Mouse (Mus musculus): Measurements from ENCODE around the gene Shf. TPM values are rescaled to one million over a fixed set of nuclear protein-coding genes. Genes with fewer than 3 reads are reported as not detected.

Gene Shf
- polyA plus RNA-seq, 1 experiment from 2014 or later = 3.5 TPM

DNA sequence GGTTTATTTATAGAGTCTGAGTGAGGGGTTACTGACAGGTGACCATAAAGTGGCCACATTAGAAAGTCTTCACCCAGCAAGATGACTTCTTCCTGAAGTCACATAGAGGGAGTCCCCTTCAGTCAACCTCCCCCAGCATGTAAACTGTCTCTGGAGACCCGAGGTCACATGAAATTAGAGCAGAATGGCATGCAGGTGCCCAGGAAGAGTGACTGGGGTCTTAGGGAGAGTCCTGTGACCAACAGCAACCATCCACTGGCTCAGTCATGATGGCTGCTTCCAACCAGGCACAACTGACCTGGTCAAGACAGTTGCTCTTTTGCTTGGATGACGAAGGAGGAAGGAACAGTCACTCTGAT is 10.3 kb upstream of the Shf start:
- no peak overlapping the region for H3K27ac ChIP-seq (ENCODE audit: low read depth, low read length)
- no peak overlapping the region for H3K4me2 ChIP-seq (replicated peaks; ENCODE audit: low read depth, low read length)
- WGBS = 49% methylated on average over 2 of the region's 2 CpGs
- H3K4me1 ChIP-seq (ENCODE audit: control insufficient read depth, insufficient read depth, low read length) = no peaks in the 10 kb centered on the region
- no peak overlapping the region for H3K4me3 ChIP-seq (ENCODE audit: low read length)
- no peak overlapping the region for H3K9ac ChIP-seq (ENCODE audit: low read depth, low read length)
- no peaks in the 10 kb centered on the region for H3K27me3 ChIP-seq (ENCODE audit: control insufficient read depth, insufficient read depth, low read length)
- no peaks in the 10 kb centered on the region for H3K36me3 ChIP-seq (ENCODE audit: control insufficient read depth, insufficient read depth, low read length)
- ATAC-seq (ENCODE audit: low FRiP score, low TSS enrichment) = no peak
- no peaks in the 10 kb centered on the region for H3K9me3 ChIP-seq (ENCODE audit: control insufficient read depth, low read length)

DNA sequence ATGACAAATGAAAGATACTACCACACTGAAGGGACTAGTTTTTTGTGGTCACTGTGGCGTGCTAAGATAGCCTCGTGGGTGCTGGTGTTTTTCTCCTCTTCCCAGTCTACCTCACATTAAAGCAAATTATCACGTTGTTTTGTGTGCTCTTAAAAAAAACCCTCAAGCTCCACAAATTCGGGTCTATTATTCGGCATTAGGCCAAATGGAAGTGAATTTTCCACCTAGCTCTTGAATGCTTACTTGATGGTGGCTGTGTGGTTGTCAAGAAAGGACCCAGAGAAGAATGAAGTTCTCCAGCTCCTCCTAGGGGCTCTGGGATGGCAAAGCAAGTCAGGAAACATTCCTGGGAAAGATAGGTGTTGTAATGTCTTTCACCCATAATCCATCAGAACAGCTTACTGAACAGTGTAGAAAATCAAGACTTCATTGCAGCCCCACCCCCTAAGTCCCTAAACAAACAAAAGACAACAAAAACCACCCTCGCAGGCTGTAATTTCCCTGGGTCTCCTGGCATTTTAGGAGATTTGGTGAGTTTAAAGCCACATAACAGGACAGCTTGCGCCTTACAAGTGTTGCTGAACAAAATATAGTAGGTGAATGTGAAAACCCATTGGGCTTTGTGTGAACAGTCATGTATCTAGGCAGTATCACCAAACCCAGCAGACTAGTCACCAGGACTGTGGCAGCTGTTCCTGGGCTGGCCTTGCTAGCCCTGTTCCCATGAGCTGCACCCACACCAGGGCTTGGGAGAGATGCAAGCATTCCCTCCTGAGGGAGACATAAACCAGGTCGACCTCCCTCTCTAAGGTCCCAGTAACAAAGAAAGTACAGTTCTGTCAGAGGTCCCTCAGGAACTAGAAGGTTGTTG is 9.7 kb upstream of the Shf start:
- 19% methylated on average over 8 of the region's 8 CpGs for WGBS
- Histone ChIP-seq H3K9ac (ENCODE audit: low read depth, low read length) (0 out of 2 replicates have a peak overlapping the region, but pooled peaks have one; percentile 67), H3K4me2 (replicated peaks; ENCODE audit: low read depth, low read length) (peak overlapping the region; percentile 55), H3K27me3 (ENCODE audit: control insufficient read depth, insufficient read depth, low read length) (no peaks in the 10 kb centered on the region), H3K36me3 (ENCODE audit: control insufficient read depth, insufficient read depth, low read length) (no peaks in the 10 kb centered on the region), H3K9me3 (ENCODE audit: control insufficient read depth, low read length) (no peaks in the 10 kb centered on the region), H3K27ac (ENCODE audit: low read depth, low read length) (no peak overlapping the region; the same call in 1 of the 2 replicates), H3K4me1 (ENCODE audit: control insufficient read depth, insufficient read depth, low read length) (no peaks in the 10 kb centered on the region), H3K4me3 (ENCODE audit: low read length) (peak overlapping the region; percentile 64)
- no peak for ATAC-seq (ENCODE audit: low FRiP score, low TSS enrichment)

DNA sequence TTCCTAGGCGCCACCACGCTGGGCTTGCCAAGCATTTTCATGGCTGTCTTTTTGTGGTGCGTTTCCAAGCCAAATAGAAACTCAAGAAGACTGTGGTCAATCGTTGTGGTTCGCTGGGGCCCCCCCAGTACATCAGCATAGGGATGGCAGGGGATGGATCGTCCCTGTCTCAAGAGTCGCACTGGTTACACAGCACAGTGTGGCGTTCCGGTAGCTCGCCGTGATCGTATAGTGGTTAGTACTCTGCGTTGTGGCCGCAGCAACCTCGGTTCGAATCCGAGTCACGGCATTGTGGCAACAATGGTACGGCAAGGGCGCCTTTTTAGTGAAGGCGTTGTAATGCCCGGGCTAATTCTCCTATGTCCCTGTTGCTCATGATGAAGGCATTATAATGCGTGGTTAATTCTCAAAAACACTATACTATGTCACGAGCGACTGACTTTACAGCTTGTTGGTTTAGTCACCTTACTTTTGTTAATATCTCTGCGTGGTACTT is 8.8 kb upstream of the Shf start:
- H3K9ac ChIP-seq (ENCODE audit: low read depth, low read length) = peak overlapping the region; percentile 67
- H3K36me3 ChIP-seq (ENCODE audit: control insufficient read depth, insufficient read depth, low read length) = no peaks in the 10 kb centered on the region
- peak overlapping the region; percentile 55 for H3K4me2 ChIP-seq (replicated peaks; ENCODE audit: low read depth, low read length)
- H3K27me3 ChIP-seq (ENCODE audit: control insufficient read depth, insufficient read depth, low read length) = no peaks in the 10 kb centered on the region
- under 1% methylated on average over 26 of the region's 26 CpGs for WGBS
- no peaks in the 10 kb centered on the region for H3K9me3 ChIP-seq (ENCODE audit: control insufficient read depth, low read length)
- peak overlapping the region; percentile 64 for H3K4me3 ChIP-seq (ENCODE audit: low read length)
- peak; percentile 84 for ATAC-seq (ENCODE audit: low FRiP score, low TSS enrichment)
- peak overlapping the region; percentile 89 for H3K27ac ChIP-seq (ENCODE audit: low read depth, low read length)
- no peaks in the 10 kb centered on the region for H3K4me1 ChIP-seq (ENCODE audit: control insufficient read depth, insufficient read depth, low read length)

DNA sequence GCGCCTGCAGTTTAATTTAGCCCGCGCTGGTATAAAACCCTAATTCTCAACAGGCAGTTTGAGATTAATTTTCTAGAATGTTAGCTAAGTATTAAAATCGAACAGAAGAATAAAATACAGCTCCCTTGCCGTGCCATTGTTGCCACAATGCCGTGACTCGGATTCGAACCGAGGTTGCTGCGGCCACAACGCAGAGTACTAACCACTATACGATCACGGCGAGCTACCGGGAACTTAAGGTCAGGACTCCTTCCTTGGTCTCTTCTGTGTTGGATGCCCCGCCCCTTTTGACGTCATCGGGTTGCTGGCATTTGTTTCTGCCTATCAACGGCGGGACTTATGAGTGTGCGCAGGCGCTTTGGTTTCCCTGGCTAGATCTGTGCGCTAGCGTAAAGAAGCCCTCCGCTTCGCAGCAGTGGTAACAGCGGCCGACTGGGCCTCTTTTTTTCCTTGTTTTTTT is 8.3 kb upstream of the Shf start:
- peak overlapping the region; percentile 64 for H3K4me3 ChIP-seq (ENCODE audit: low read length)
- peak; percentile 88 for ATAC-seq (ENCODE audit: low FRiP score, low TSS enrichment)
- whole genome bisulfite sequencing = under 1% methylated on average over 28 of the region's 28 CpGs

DNA sequence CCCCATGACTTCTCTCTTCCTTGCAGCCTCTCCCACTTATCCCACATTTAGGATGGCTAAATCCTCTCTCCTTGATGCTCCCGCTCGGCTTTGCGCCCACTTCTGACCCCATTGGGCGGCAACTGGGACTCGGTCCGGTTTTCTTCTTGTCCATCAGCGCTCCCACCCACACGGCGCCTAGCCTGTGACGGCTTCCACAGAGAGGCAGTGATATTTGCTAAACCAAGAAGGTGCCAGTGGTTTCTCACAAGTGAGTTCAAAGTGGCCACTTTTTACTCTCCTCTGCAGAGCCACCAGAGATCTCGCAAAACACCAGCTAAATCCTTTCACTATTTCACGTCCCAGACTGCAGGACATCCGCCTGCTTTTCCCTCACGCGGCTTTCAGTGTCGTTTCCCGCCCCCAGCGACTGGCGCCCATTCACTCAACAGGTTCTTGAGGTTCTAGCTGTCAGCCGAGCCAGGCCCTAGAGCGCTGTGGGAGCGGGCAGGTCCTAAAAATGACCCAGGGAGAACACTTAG is 7.1 kb upstream of the Shf start:
- Histone ChIP-seq H3K36me3 (ENCODE audit: control insufficient read depth, insufficient read depth, low read length) (no peaks in the 10 kb centered on the region), H3K4me3 (ENCODE audit: low read length) (peak overlapping the region; percentile 72), H3K27ac (ENCODE audit: low read depth, low read length) (peak overlapping the region; percentile 85), H3K9ac (ENCODE audit: low read depth, low read length) (peak overlapping the region; percentile 70), H3K4me2 (replicated peaks; ENCODE audit: low read depth, low read length) (peak overlapping the region; percentile 88), H3K27me3 (ENCODE audit: control insufficient read depth, insufficient read depth, low read length) (peaks cover 4% of the 10 kb centered on the region; the same call in 1 of the 2 replicates), H3K9me3 (ENCODE audit: control insufficient read depth, low read length) (no peaks in the 10 kb centered on the region), H3K4me1 (ENCODE audit: control insufficient read depth, insufficient read depth, low read length) (no peaks in the 10 kb centered on the region)
- ATAC-seq (ENCODE audit: low FRiP score, low TSS enrichment) = peak; percentile 5; the same call in 1 of the 2 replicates
- WGBS = under 1% methylated on average over 22 of the region's 22 CpGs

More for the DNA sequence above, 8.3 kb upstream of the Shf start:
- Histone ChIP-seq H3K27ac (ENCODE audit: low read depth, low read length) (peak overlapping the region; percentile 89), H3K36me3 (ENCODE audit: control insufficient read depth, insufficient read depth, low read length) (no peaks in the 10 kb centered on the region), H3K27me3 (ENCODE audit: control insufficient read depth, insufficient read depth, low read length) (peaks cover 1% of the 10 kb centered on the region; the same call in 1 of the 2 replicates), H3K9ac (ENCODE audit: low read depth, low read length) (peak overlapping the region; percentile 67), H3K9me3 (ENCODE audit: control insufficient read depth, low read length) (no peaks in the 10 kb centered on the region), H3K4me2 (replicated peaks; ENCODE audit: low read depth, low read length) (peak overlapping the region; percentile 55), H3K4me1 (ENCODE audit: control insufficient read depth, insufficient read depth, low read length) (no peaks in the 10 kb centered on the region)

DNA sequence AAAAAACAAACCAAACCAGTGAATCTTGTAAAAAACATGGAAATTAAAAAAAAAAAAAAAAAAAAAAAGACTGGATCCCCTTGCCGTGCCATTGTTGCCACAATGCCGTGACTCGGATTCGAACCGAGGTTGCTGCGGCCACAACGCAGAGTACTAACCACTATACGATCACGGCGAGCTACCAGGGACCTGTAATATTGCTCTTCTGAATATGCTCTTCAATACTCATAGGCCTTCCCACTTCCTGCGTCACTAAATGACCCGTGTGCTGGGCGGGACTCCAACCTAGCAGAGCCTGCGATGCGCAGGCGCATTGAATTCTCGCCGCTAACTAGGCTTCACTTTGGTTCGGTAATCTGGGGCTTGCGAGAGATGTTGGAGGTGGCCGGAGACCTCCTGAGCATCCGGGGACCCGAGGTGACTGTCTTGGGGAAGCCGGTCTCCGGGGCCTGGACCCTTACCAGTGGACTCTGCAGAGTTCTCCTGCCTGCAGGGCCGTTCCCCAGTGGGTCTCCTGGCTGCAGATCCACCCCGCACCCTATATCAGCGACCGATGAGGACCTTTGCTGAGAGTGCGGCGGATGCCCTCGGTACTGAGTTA is 6.5 kb upstream of the Shf start:
- peak; percentile 87 for ATAC-seq (ENCODE audit: low FRiP score, low TSS enrichment)
- H3K4me3 ChIP-seq (ENCODE audit: low read length) = peak overlapping the region; percentile 72
- H3K36me3 ChIP-seq (ENCODE audit: control insufficient read depth, insufficient read depth, low read length) = no peaks in the 10 kb centered on the region
- H3K9me3 ChIP-seq (ENCODE audit: control insufficient read depth, low read length) = no peaks in the 10 kb centered on the region
- peak overlapping the region; percentile 88 for H3K4me2 ChIP-seq (replicated peaks; ENCODE audit: low read depth, low read length)
- H3K4me1 ChIP-seq (ENCODE audit: control insufficient read depth, insufficient read depth, low read length) = no peaks in the 10 kb centered on the region
- H3K9ac ChIP-seq (ENCODE audit: low read depth, low read length) = peak overlapping the region; percentile 70
- peaks cover 4% of the 10 kb centered on the region; the same call in 1 of the 2 replicates for H3K27me3 ChIP-seq (ENCODE audit: control insufficient read depth, insufficient read depth, low read length)
- WGBS = under 1% methylated on average over 32 of the region's 32 CpGs
- peak overlapping the region; percentile 85 for H3K27ac ChIP-seq (ENCODE audit: low read depth, low read length)

DNA sequence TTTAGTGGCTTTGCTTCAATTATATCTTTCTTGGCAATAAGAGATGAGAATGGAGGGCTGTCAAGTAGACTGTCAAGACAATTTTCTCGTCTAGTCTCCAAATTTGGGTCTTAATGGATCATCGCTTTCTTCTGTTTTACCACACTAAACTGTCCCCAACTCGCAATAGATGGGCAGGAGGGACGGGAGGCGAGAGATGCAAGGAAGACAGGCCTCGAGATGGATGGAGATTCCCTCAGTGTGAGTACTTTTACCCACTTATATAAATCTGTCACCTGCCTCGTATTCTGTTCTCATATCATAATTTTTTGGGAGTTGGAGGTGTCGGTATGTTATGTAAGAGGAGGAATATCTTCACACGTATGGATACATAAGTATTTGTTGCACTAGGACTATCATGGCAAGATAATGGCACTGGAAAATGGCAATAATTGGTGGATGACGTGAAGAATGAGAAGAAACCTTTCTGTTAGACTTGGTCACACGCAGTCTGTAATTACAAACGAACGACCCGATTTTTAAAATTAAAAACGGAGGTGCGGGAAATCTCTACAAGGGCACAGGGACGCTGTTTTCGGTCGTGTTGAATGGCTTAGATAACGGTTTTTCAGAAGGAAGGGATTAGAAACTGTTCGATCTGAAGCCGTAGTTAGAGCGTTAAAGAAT is 5.8 kb upstream of the Shf start:
- Histone ChIP-seq H3K36me3 (ENCODE audit: control insufficient read depth, insufficient read depth, low read length) (no peaks in the 10 kb centered on the region), H3K4me1 (ENCODE audit: control insufficient read depth, insufficient read depth, low read length) (no peaks in the 10 kb centered on the region), H3K9me3 (ENCODE audit: control insufficient read depth, low read length) (no peaks in the 10 kb centered on the region), H3K4me3 (ENCODE audit: low read length) (peak overlapping the region; percentile 48), H3K27ac (ENCODE audit: low read depth, low read length) (no peak overlapping the region), H3K4me2 (replicated peaks; ENCODE audit: low read depth, low read length) (peak overlapping the region; percentile 49), H3K27me3 (ENCODE audit: control insufficient read depth, insufficient read depth, low read length) (peaks cover 8% of the 10 kb centered on the region), H3K9ac (ENCODE audit: low read depth, low read length) (peak overlapping the region; percentile 47; the same call in 1 of the 2 replicates)
- WGBS = 22% methylated on average over 23 of the region's 23 CpGs
- no peak for ATAC-seq (ENCODE audit: low FRiP score, low TSS enrichment)

DNA sequence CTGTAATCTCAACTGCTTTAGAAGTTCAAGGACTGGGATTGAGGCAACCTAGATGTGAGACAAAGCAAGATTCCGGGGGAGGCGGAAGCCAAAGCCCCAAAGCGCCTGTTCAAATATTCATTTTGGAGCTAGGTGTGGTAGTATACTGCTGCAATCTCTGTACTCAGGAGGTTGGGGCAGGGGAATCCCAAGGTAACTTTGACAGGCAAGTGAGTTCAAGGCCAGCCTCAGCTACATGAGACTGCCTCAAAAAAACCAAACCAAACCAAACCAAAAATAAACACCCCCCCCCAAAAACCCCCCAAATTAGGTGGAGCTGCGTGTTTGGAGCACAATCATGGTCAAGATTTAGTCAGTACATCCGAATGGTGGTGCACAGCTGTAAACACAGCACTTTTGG is 5.0 kb upstream of the Shf start:
- no peak overlapping the region for H3K4me2 ChIP-seq (replicated peaks; ENCODE audit: low read depth, low read length)
- no peaks in the 10 kb centered on the region for H3K36me3 ChIP-seq (ENCODE audit: control insufficient read depth, insufficient read depth, low read length)
- H3K4me3 ChIP-seq (ENCODE audit: low read length) = no peak overlapping the region
- 79% methylated on average over 5 of the region's 5 CpGs for WGBS
- no peak overlapping the region for H3K27ac ChIP-seq (ENCODE audit: low read depth, low read length)
- no peak overlapping the region for H3K9ac ChIP-seq (ENCODE audit: low read depth, low read length)
- H3K9me3 ChIP-seq (ENCODE audit: control insufficient read depth, low read length) = no peaks in the 10 kb centered on the region
- peaks cover 8% of the 10 kb centered on the region for H3K27me3 ChIP-seq (ENCODE audit: control insufficient read depth, insufficient read depth, low read length)
- ATAC-seq (ENCODE audit: low FRiP score, low TSS enrichment) = no peak
- 0 out of 2 replicates have a peak, but pooled peaks cover 5% of the 10 kb centered on the region for H3K4me1 ChIP-seq (ENCODE audit: control insufficient read depth, insufficient read depth, low read length)

Data from kidney, embryonic 14.5 days (tissue).